Comparison of ENCODE assay signal across 8 mouse cellular contexts in genomic region chr8:57512141-57513056, GRCm38 (mm10). TPM values are rescaled to one million over a fixed set of nuclear protein-coding genes. Genes with fewer than 3 reads are reported as not detected.
DNase-seq lines count a peak whose midpoint lies in the region; ATAC-seq and TF ChIP-seq lines count a peak whose summit lies in the region.

No protein-coding gene starts in this region.

- ATAC-seq in forebrain, embryonic 16.5 days, result peak; percentile 32
- peak; percentile 8 for ATAC-seq in megakaryocyte, adult 5-6 weeks (ENCODE audit: poor library complexity, severe bottlenecking)

- peak overlapping the region; percentile 92 for H3K27ac ChIP-seq in forebrain, embryonic 16.5 days (ENCODE audit: low read length)
- H3K27ac ChIP-seq in kidney, adult 2 months (ENCODE audit: insufficient read depth, low read depth, low read length), result peak overlapping the region; percentile 94
- H3K27ac ChIP-seq in thymus, adult 2 months (ENCODE audit: control insufficient read depth, insufficient read depth, low read length), result peak overlapping the region; percentile 93

- DNase-seq in ovary, postnatal 36 days (ENCODE audit: low spot score), result peak; percentile 34
- DNase-seq in ovary, adult 18-20 months (ENCODE audit: low spot score), result no peak
- DNase-seq in adrenal gland, postnatal 36 days, result peak; percentile 43 to 68
- DNase-seq in kidney, adult 2 months, result peak; percentile 9
- DNase-seq in thymus, adult 2 months, result peak; percentile 45
- no peak for DNase-seq in left cerebral cortex, adult 9 months (ENCODE audit: low spot score in 2 of 2)

- peak overlapping the region; percentile 62 for H3K4me3 ChIP-seq in forebrain, embryonic 16.5 days (replicated peaks; ENCODE audit: low read length)
- peak overlapping the region; percentile 72 for H3K4me3 ChIP-seq in kidney, adult 2 months (ENCODE audit: insufficient read depth, low read depth, low read length)
- H3K4me3 ChIP-seq in thymus, adult 2 months (ENCODE audit: control insufficient read depth, insufficient read depth, low read length), result peak overlapping the region; percentile 91

- H3K9ac ChIP-seq in forebrain, embryonic 16.5 days (replicated peaks; ENCODE audit: low read depth, low read length), result peak overlapping the region; percentile 77

- no peaks in the 10 kb centered on the region for H3K27me3 ChIP-seq in forebrain, embryonic 16.5 days (replicated peaks; ENCODE audit: control insufficient read depth, insufficient read depth, low read length)
- H3K27me3 ChIP-seq in kidney, adult 2 months (replicated peaks; ENCODE audit: control insufficient read depth, insufficient read depth, low read length), result no peaks in the 10 kb centered on the region
- H3K27me3 ChIP-seq in thymus, adult 2 months (ENCODE audit: control insufficient read depth, insufficient read depth, low read length), result no peaks in the 10 kb centered on the region

- no peaks in the 10 kb centered on the region for H3K9me3 ChIP-seq in forebrain, embryonic 16.5 days (ENCODE audit: control insufficient read depth, low read length)

- TF ChIP-seq POLR2A in kidney, adult 2 months (IDR thresholded peaks at IDR 0.05; ENCODE audit: low read depth, low read length), result no peak
- no peak for TF ChIP-seq POLR2A in thymus, adult 2 months (IDR thresholded peaks at IDR 0.05; ENCODE audit: control insufficient read depth, extremely low read depth, insufficient read depth, low read length, poor library complexity)

- H3K4me2 ChIP-seq in forebrain, embryonic 16.5 days (ENCODE audit: low read length), result peak overlapping the region; percentile 53

- H3K4me1 ChIP-seq in forebrain, embryonic 16.5 days (replicated peaks; ENCODE audit: control insufficient read depth, insufficient read depth, low read length), result peaks cover 7% of the 10 kb centered on the region
- 0 out of 2 replicates have a peak, but pooled peaks cover 3% of the 10 kb centered on the region for H3K4me1 ChIP-seq in kidney, adult 2 months (ENCODE audit: control insufficient read depth, insufficient read depth, low read length)
- peaks cover 3% of the 10 kb centered on the region for H3K4me1 ChIP-seq in thymus, adult 2 months (replicated peaks; ENCODE audit: control insufficient read depth, insufficient read depth, low read length)

- TF ChIP-seq CTCF in kidney, adult 2 months (conservative IDR thresholded peaks at IDR 0.05; ENCODE audit: insufficient read depth, insufficient read length, low read depth, low read length), result no peak
- no peak for TF ChIP-seq CTCF in thymus, adult 2 months (IDR thresholded peaks at IDR 0.05; ENCODE audit: borderline replicate concordance, control insufficient read depth, extremely low read depth, insufficient read depth, low read length, poor library complexity)

- no peaks in the 10 kb centered on the region; the same call in 1 of the 2 replicates for H3K36me3 ChIP-seq in forebrain, embryonic 16.5 days (ENCODE audit: control insufficient read depth, insufficient read depth)
- peaks cover 2% of the 10 kb centered on the region; the same call in 1 of the 2 replicates for H3K36me3 ChIP-seq in kidney, adult 2 months (ENCODE audit: control insufficient read depth, insufficient read depth, low read length)
- H3K36me3 ChIP-seq in thymus, adult 2 months (ENCODE audit: control insufficient read depth, insufficient read depth, low read length), result peaks cover 26% of the 10 kb centered on the region

- WGBS in forebrain, embryonic 16.5 days, result under 1% methylated on average over 68 of the region's 96 CpGs
- WGBS in kidney, adult 2 months, result under 1% methylated on average over 73 of the region's 96 CpGs
- WGBS in thymus, adult 2 months, result under 1% methylated on average over 95 of the region's 96 CpGs

RNA-seq across cellular contexts. Expression of gene Hmgb2, which starts 0.7 kb away (rescaled TPM):
- total RNA-seq in adrenal gland, postnatal 36 days (2021), result 10 to 100 TPM; 15.0 to 24.7 TPM
- polyA plus RNA-seq in forebrain, embryonic 16.5 days (2015; fragmentation: Nextera tagmentation; extraction: Ambion mirVana), result 168 and 177 TPM in 2 replicates
- 4.2 and 6.8 TPM in 2 replicates for polyA plus RNA-seq in kidney, adult 2 months (2012; rRNA removed)
- 624 and 684 TPM in 2 replicates for total RNA-seq in megakaryocyte, adult 5-6 weeks (2015)
- total RNA-seq in megakaryocyte, adult 5-6 weeks (2017), result 745 and 753 TPM in 2 replicates
- 64.0 and 93.8 TPM in 2 replicates for polyA plus RNA-seq in thymus, adult 2 months (2012; rRNA removed)

RNA-seq across cellular contexts. Expression of gene Sap30, which starts 24.7 kb away (rescaled TPM):
- 10 to 100 TPM; 11.2 to 12.4 TPM for total RNA-seq in adrenal gland, postnatal 36 days (2021)
- 53.1 and 64.3 TPM in 2 replicates for polyA plus RNA-seq in forebrain, embryonic 16.5 days (2015; fragmentation: Nextera tagmentation; extraction: Ambion mirVana)
- 26.6 and 35.1 TPM in 2 replicates for polyA plus RNA-seq in kidney, adult 2 months (2012; rRNA removed)
- 85.2 and 101 TPM in 2 replicates for total RNA-seq in megakaryocyte, adult 5-6 weeks (2015)
- total RNA-seq in megakaryocyte, adult 5-6 weeks (2017), result 144 and 145 TPM in 2 replicates
- 19.4 and 27.6 TPM in 2 replicates for polyA plus RNA-seq in thymus, adult 2 months (2012; rRNA removed)

RNA-seq across cellular contexts. Expression of gene Scrg1, which starts 56.7 kb away (rescaled TPM):
- total RNA-seq in adrenal gland, postnatal 36 days (2021), result under 1 TPM in 1 of 2 experiments, not detected in 1; 0.46 TPM
- polyA plus RNA-seq in forebrain, embryonic 16.5 days (2015; fragmentation: Nextera tagmentation; extraction: Ambion mirVana), result 14.7 and 20.2 TPM in 2 replicates
- polyA plus RNA-seq in kidney, adult 2 months (2012; rRNA removed), result 0.68 and 1.2 TPM in 2 replicates
- total RNA-seq in megakaryocyte, adult 5-6 weeks (2015), result 16.7 and 27.0 TPM in 2 replicates
- total RNA-seq in megakaryocyte, adult 5-6 weeks (2017), result 2.2 and 10.8 TPM in 2 replicates
- polyA plus RNA-seq in thymus, adult 2 months (2012; rRNA removed), result 0.16 TPM in 1 of 2 replicates, not detected in the other

Comparison
In these comparisons a context has a peak if more than half of its experiments do, and no peak if none do; other contexts are left out.
1. DNase-seq: peak in ovary, postnatal 36 days (single experiment), adrenal gland, postnatal 36 days (2 of 2), kidney, adult 2 months (single experiment) and thymus, adult 2 months (single experiment); none in ovary, adult 18-20 months (single experiment) and left cerebral cortex, adult 9 months (0 of 2).
2. Peak in every context shown above with its lines, with median percentiles within 50 percentile points of each other: H3K27ac ChIP-seq and H3K4me3 ChIP-seq.